Mouse (Mus musculus): ENCODE data around the gene Elovl5. TPM values are rescaled to one million over a fixed set of nuclear protein-coding genes. Genes with fewer than 3 reads are reported as not detected.

Gene Elovl5
- total RNA-seq (2022): 10 to 100 TPM; 26.6 to 33.0 (median 29.9) TPM

- DNase-seq (ENCODE audit: low spot score): peak; percentile 98
Observed at GRCm38 (mm10) chr9:77917074-77917621, at the start of gene Elovl5. Gene Elovl5, plus strand, starts transcription at chr9:77917364.

DNA sequence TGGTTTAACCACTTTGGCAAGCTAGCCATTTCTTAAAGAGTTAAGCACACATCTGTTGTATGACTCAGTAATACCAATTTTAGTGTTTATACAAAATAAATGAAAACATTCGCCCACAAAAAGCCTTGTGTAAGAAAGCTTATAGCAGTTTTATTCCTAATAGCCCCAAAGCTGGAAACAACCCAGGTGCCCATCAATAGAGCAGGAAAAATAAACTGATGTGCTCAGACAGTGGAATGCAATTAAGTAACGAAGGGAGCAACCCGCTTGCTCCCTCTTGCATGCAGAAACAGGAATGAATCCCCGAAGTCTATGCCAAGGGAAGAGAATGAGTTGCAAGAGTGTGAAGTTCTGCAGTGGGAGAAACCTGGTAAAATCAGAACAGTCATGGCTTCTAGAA lies 25.7 kb upstream of the Elovl5 start:
- DNase-seq (ENCODE audit: low spot score): no peak

DNA sequence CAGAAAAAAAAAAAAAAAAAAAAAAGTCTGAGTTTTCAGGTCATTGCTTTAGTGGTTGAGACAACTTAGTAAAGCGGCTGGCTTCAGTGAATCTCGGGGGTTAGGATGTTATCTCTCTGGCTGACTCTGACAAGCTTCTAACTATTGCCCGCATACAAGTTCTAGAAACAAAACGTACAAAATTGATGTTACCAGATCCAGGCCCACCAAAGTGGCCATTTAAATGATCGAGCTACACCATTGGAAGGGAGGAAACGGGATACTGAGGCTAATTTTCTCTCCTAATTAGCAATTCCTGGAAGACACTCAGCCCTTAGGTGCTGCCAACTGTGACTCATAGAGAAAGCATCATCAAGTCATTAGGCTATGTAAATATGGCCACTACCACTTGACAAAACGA lies 18.6 kb upstream of the Elovl5 start:
- DNase-seq (ENCODE audit: low spot score): no peak

DNA sequence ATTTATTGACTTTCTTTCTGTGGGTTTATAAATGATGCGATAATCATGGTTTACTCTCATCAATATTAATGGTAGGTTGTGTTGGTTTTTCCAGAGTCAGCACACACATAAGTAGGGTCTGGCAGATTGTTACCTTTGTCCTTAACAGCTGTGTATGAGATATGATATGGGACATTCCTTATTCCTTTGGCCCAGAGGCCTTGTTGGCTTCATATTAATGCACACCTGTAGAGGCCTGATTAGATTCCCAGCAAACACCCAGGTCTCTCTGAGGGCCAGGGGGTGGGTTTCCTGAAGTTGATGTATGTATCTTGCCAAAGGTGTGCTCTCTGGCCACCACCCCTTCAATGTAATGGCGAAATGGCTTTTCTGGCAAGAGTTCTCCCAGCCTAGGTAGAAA lies 13.0 kb upstream of the Elovl5 start:
- no peak for DNase-seq (ENCODE audit: low spot score)

GRCm38 (mm10) chr9:77909572-77910269 lies 7.4 kb upstream of the Elovl5 start:
- DNase-seq (ENCODE audit: low spot score): no peak

DNA sequence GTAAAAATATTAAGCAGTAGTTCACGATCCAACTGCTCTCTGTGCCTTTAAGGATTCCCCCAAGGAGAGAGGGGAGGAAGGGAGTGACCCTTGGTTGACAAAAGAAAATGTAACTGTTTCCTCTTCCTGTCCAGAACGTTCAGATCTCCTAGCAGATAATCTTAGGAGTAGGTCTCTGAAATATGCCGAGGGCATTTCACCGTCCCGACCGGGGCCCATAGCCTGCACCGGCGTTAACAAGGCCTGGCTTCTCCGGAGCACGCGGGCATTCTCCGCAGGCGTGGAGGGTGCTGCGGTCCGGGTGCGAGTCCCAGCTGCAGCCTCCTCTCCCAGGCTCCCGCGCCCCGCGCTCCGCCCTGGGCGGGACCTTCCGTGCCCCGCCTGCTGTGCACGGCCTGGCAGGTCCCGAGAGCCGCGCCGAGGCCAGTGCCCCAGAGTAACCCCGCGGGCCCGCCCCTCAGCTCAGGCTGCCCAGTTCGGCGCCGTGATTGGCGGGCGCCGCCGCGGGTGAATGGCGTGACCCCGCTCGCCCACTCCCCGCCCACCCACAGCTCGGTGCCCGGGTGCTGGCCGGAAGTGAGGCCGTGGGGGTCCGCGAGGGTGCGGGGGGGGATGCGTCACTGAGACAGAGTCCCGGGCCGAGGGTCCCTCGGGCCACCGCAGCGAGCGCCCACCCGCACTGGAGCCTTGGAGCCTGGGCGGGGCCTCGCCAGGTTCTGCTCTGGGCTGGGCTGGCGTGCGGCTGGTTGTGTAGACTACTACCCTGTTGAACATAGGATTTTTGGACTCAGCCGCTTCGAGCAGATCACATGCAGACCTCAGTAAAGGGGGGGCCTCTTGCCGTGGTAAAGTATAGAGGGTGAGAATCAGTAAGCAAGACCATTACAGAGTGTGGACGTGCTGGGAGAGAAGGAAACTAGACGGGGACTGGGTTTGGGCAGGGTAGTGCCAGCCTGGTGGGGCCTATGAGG lies 6.6 kb upstream of the Elovl5 start:
- peak; percentile 93 for DNase-seq (ENCODE audit: low spot score)

- DNase-seq (ENCODE audit: low spot score): no peak
Observed at GRCm38 (mm10) chr9:77911508-77912229, 5.5 kb upstream of the Elovl5 start.

DNA sequence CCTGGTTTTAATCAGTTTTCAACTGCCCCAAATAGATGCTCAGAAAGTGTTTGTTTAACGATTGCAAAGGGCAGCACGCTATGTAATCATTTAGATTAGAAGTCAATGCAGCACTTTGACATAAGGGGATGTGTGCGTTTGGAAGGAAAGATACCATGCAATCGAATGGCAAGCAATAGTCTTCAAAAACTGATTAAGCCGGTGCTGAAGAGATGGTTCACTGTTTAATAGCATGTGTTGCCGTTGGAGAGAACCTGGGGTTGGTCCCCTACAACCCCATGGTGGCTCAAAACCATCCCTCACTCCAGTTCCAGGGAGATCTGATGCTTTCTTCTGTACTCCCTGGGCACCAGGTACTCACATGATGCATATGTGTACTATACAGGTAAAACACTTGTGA lies 4.9 kb upstream of the Elovl5 start:
- DNase-seq (ENCODE audit: low spot score): no peak

DNA sequence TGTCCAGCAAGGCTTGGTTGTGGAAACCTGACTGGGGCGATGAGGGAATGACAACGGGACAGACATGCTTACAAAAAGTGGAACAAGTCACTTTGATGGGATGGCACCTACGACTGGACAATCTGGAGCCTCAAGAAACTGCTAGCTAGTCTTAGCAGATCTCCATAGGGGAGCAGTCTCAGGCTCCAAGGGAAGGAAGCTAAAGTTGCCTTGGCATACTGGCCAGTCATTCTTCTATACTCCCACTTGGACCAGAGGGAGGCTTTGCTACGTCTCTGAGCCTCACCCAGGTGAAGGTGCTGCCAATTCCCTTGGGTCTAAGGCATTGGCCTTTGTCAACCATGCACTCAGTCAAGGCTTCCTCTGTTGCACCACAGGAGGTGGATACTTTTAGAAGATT lies 2.5 kb upstream of the Elovl5 start:
- DNase-seq (ENCODE audit: low spot score): no peak

- DNase-seq (ENCODE audit: low spot score): no peak
Observed at GRCm38 (mm10) chr9:77915791-77916190, 1.4 kb upstream of the Elovl5 start.

DNA sequence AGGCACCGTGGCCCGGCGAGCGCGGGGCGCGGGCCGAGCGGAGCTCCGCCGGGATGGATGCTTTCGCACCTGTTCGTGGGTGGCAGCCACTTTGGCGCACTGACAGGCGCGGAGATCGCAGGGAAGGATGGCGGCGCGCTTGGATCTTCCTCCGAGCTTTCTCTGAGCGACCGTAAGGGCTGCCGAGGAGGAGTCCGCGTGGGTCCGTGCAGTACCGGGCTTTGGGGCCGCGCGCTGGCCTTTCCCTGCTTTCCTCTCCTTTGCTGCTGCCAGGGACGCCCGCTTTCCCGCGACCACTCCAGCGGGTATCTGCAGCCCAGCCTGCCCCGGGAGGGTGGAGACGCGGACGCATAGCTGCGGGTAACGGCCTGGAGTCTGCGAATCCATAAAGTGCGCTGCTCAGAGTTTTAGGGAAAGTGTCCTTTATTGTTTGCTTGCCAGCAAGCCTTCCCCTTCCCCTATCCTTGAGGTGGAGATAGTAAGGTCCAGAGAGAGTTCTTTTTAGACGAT lies 513 bp downstream of the Elovl5 start:
- no peak for DNase-seq (ENCODE audit: low spot score)

DNA sequence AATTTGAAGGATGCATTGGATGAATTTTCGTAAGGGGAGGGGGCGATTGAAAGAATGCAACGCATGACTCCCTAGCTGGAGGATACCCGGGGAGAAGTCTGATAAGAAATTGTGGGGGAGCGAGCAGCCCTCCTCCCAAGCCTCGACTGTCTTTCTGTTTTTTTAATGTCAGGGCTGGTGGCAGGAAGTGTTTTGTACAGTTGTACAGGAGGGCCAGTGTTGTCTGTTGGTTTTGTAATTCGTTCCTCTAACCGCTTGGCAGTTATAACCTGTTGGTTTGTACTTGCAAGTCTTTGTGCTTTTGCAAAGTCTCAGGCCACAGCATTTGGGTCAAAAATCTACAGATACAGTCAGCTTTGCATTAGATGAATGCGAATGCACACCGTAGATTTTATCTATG lies 1.0 kb downstream of the Elovl5 start:
- DNase-seq (ENCODE audit: low spot score): no peak

GRCm38 (mm10) chr9:77918961-77919670 lies 2.0 kb downstream of the Elovl5 start:
- DNase-seq (ENCODE audit: low spot score): no peak

- no peak for DNase-seq (ENCODE audit: low spot score)
Observed at GRCm38 (mm10) chr9:77920481-77920880, 3.3 kb downstream of the Elovl5 start.

GRCm38 (mm10) chr9:77921366-77922260 lies 4.4 kb downstream of the Elovl5 start:
- no peak for DNase-seq (ENCODE audit: low spot score)

DNA sequence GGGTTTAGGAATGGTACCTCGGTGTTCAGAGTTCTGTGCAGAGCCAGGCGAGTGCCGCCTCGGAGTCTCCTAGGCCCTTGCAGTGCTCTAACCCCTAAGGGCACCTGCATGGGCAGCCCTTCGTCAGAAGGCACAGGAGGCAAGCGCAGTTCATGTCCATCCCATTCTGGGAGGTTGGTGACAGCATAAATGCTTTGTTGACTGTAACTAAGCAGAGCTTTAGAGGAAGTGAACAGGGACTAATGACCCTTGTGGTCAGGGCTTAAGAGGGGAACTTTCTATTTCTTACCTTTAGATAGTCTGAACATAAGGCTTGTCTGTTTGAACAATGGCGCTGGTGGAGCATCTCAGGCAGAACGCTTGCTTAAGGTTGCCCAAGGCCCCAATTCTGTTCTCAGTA lies 6.6 kb downstream of the Elovl5 start:
- DNase-seq (ENCODE audit: low spot score): no peak

DNA sequence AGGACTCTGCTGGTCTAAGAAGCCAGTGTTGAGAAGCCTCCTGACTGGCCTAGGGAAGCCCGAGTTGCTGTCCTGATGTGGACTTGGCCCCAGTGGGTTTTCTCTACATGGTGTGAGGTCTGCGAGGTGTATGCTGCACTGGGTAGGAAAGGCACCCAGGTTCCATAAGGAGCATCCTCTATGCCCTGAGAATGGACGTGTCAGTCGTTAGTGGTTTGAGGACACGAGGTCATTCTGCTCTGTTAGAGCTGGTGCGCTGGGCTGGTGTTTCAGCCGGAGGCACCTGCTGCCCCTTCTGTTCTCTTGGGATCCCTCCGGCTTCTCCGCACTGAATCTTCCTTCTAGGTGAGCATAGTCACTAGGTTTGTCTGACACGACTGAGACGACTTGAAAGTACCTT lies 7.0 kb downstream of the Elovl5 start:
- no peak for DNase-seq (ENCODE audit: low spot score)

- no peak for DNase-seq (ENCODE audit: low spot score)
Observed at GRCm38 (mm10) chr9:77926151-77926550, 9.0 kb downstream of the Elovl5 start.

- no peak for DNase-seq (ENCODE audit: low spot score)
Observed at GRCm38 (mm10) chr9:77926911-77927310, 9.7 kb downstream of the Elovl5 start.

DNA sequence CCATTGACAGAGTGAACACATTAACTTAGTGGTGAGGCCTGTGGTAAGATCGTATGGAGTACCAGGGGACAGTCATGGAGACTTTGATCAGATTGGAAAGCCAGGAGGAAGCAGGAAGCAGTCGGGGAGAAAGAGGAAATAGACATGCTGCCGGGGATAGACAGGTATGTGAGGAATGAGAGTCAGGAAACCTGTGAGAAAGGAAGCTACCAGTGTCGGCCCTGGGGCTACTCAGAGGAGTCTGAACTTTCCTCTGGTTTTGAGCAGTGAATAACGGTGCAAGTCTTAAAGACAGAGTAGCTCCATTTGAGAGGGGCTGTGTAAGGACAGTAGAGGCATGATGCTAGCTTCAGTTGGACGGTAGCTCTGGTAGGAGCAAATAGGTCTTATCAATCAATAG lies 10.3 kb downstream of the Elovl5 start:
- DNase-seq (ENCODE audit: low spot score): no peak
